Mouse (Mus musculus) ovary, adult 10 weeks (tissue): ENCODE measurements around the gene Rhob. TPM values are rescaled to one million over a fixed set of nuclear protein-coding genes. Genes with fewer than 3 reads are reported as not detected.

ENCODE experiments used
- polyA plus RNA-seq: library from polyadenylated mRNA; stranded (reverse); fragments of 350-450 nt; fragmentation: Illumina TruSeq; extraction: RNeasy Lipid Tissue Mini Kit (QIAGEN cat#74804); gene quantifications from one replicate; pipeline ENCODE4 v1.2.3, GENCODE M21; 2014

The Rhob gene
- polyA plus RNA-seq = 92.5 TPM

DNA sequence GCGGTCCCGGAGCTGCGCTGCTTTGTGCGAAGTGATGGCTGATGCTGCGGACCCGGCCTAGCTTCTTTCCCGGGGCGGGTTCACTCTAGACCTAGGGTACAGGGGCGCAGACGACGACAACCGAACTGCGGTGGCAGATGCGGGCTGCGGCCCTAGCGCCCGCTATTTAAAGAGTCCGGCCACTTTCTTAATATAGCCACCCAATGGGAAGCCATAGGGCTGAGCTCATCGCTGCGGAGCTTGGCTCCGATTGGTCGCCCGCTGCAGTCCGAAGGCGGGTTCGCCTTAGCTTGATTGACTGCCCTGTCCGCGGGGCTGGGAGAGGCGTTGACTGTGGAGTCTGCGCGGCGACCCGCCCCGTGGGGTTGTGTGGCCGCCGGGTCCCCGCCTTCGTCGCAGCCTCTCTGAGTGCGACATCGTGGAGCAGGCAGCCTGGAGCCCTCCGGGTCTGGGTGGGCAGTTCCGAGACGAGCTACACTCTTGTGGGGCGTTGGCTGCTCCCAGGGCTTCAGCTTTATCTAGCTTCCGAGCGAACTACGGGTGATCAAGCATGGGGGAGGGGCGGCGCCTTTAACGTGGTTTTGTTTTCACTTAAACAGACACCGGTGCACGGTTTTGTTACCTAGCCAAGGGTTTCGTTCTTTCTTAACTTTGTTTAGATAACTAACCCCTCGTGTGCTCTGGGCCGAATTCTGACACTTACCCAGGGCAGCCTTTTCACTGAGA lies at the start of gene Rhob:
Gene Rhob (minus strand): TSS at position 139 of the 726 bp plus-strand sequence.

Other genes with a start within 250 kb of the Rhob start
- not detected for gene Gdf7, start 198.1 kb downstream of the Rhob start, polyA plus RNA-seq
- gene Hs1bp3, start 186.6 kb downstream of the Rhob start, polyA plus RNA-seq = 2.6 TPM
- not detected for gene Slc7a15, start 99.1 kb upstream of the Rhob start, polyA plus RNA-seq
- gene Pum2, start 174.1 kb upstream of the Rhob start, polyA plus RNA-seq = 324 TPM